Mouse (Mus musculus) megakaryocyte progenitor cell, adult 5-6 weeks (primary cell): ENCODE measurements around the gene Tbca. TPM values are rescaled to one million over a fixed set of nuclear protein-coding genes. Genes with fewer than 3 reads are reported as not detected.

Experiments
- ATAC-seq: replicated peaks from 2 replicates; pipeline ENCODE4 v1.8.0; 2016; ENCODE audit warnings: mild to moderate bottlenecking, moderate TSS enrichment, inconsistent platforms; ENCODE audit not compliant: poor library complexity
- total RNA-seq, 2 experiments: library from RNA; stranded (forward) in 1 of 2; stranded (reverse) in 1 of 2; fragments of 157-497, 149-512 nt in 1 of 2; fragments of 200-1000 nt in 1 of 2; gene quantifications; 2 replicates each; pipeline versions ENCODE4 v1.2.3 to v1.2.4; 2015 to 2017

The Tbca gene
- total RNA-seq, 2 experiments from 2014 or later, result 146 to 159 TPM

GRCm38 (mm10) chr13:94843236-94843635, 54.5 kb downstream of the Tbca start:
- no peak for ATAC-seq

- ATAC-seq, result no peak
Measured at GRCm38 (mm10) chr13:94847870-94848269, 59.2 kb downstream of the Tbca start.

GRCm38 (mm10) chr13:94849351-94849750, 60.6 kb downstream of the Tbca start:
- peak; percentile 54 for ATAC-seq

GRCm38 (mm10) chr13:94858016-94858575, 69.4 kb downstream of the Tbca start:
- ATAC-seq, result no peak

- ATAC-seq, result no peak
Measured at GRCm38 (mm10) chr13:94859256-94859655, 70.5 kb downstream of the Tbca start.

GRCm38 (mm10) chr13:94862491-94863230, 74.0 kb downstream of the Tbca start:
- ATAC-seq, result no peak

- no peak for ATAC-seq
Measured at GRCm38 (mm10) chr13:94866906-94867305, 78.2 kb downstream of the Tbca start.

- ATAC-seq, result no peak
Measured at GRCm38 (mm10) chr13:94867772-94868171, 79.1 kb downstream of the Tbca start.

- peak; percentile 88 for ATAC-seq
Measured at GRCm38 (mm10) chr13:94868478-94868950, 79.8 kb downstream of the Tbca start.

- no peak for ATAC-seq
Measured at GRCm38 (mm10) chr13:94869541-94869940, 80.8 kb downstream of the Tbca start.

- ATAC-seq, result no peak
Measured at GRCm38 (mm10) chr13:94870071-94870460, 81.4 kb downstream of the Tbca start.

GRCm38 (mm10) chr13:94870461-94871186, 81.9 kb downstream of the Tbca start:
- ATAC-seq, result no peak

GRCm38 (mm10) chr13:94871806-94872320, 83.2 kb downstream of the Tbca start:
- ATAC-seq, result no peak

- ATAC-seq, result no peak
Measured at GRCm38 (mm10) chr13:94872439-94872838, 83.7 kb downstream of the Tbca start.

GRCm38 (mm10) chr13:94873111-94874038, 84.7 kb downstream of the Tbca start:
- no peak for ATAC-seq

GRCm38 (mm10) chr13:94874039-94874425, 85.3 kb downstream of the Tbca start:
- no peak for ATAC-seq

- no peak; the same call in 1 of the 2 replicates for ATAC-seq
Measured at GRCm38 (mm10) chr13:94874656-94875395, 86.1 kb downstream of the Tbca start.

GRCm38 (mm10) chr13:94875396-94875880, 86.7 kb downstream of the Tbca start, which contains the start of gene Otp:
Gene Otp, plus strand, starts transcription at chr13:94875602.
- ATAC-seq, result no peak
